ENCODE assay signal across 14 mouse cellular contexts in genomic region chr12:73517768-73518167, GRCm38 (mm10). TPM values are rescaled to one million over a fixed set of nuclear protein-coding genes. Genes with fewer than 3 reads are reported as not detected.
DNase-seq lines count a peak whose midpoint lies in the region; ATAC-seq and TF ChIP-seq lines count a peak whose summit lies in the region.
"Had no signal": no experiment of that assay in that cellular context is flagged by ENCODE, and none has a peak within 500 bp of the region (broad histone marks: within the 10 kb centered on the region; RNA-seq: fewer than 3 reads in every experiment).

No protein-coding gene starts in this region.

- intact Hi-C loops in heart, postnatal 36 days (cut with DNase I) = loop anchor here (1.0 to 5.0 kb wide), 5 partner anchors 67 to 669 kb away; partner anchors contain the start of genes Mnat1, Slc38a6 and Trmt5

- 64% methylated on average over 12 of the region's 12 CpGs for WGBS in forebrain, embryonic 14.5 days
- 79% methylated on average over 12 of the region's 12 CpGs for WGBS in forebrain, embryonic 10.5 days
- WGBS in heart, postnatal 0 days = 42% methylated on average over 12 of the region's 12 CpGs

- no peak overlapping the region for H3K4me3 ChIP-seq in forebrain, embryonic 14.5 days (ENCODE audit: low read depth, low read length)
- no peak overlapping the region for H3K4me3 ChIP-seq in forebrain, embryonic 10.5 days
- H3K4me3 ChIP-seq in heart, postnatal 0 days (ENCODE audit: low read depth, low read length) = no peak overlapping the region; the same call in 1 of the 2 replicates
- H3K4me3 ChIP-seq: hindbrain, embryonic 15.5 days; neural tube, embryonic 15.5 days had no signal

- H3K4me2 ChIP-seq in forebrain, embryonic 14.5 days (ENCODE audit: low read length) = no peak overlapping the region
- H3K4me2 ChIP-seq in heart, postnatal 0 days (ENCODE audit: low read depth, low read length) = peak overlapping the region; percentile 50; the same call in 1 of the 2 replicates

- H3K27me3 ChIP-seq in forebrain, embryonic 14.5 days (replicated peaks; ENCODE audit: control insufficient read depth, insufficient read depth, low read length) = no peaks in the 10 kb centered on the region
- peaks cover 5% of the 10 kb centered on the region for H3K27me3 ChIP-seq in forebrain, embryonic 10.5 days (ENCODE audit: poor library complexity, severe bottlenecking)
- H3K27me3 ChIP-seq in heart, postnatal 0 days (ENCODE audit: control insufficient read depth, insufficient read depth, low read length) = no peaks in the 10 kb centered on the region
- H3K27me3 ChIP-seq: neural tube, embryonic 15.5 days; Patski had no signal

- 0 out of 2 replicates have a peak, but pooled peaks have one; percentile 26 for ATAC-seq in forebrain, embryonic 14.5 days
- peak; percentile 54; the same call in 1 of the 2 replicates for ATAC-seq in heart, postnatal 0 days (ENCODE audit: insufficient read depth, low read depth)
- ATAC-seq in megakaryocyte-erythroid progenitor cell, adult 5-6 weeks (replicated peaks; ENCODE audit: low FRiP score, low TSS enrichment, poor library complexity, severe bottlenecking) = peak; percentile 15; the same call in 1 of the 2 replicates

- no peak for DNase-seq in forebrain, embryonic 14.5 days (ENCODE audit: low spot score)
- DNase-seq in forebrain, embryonic 10.5 days (ENCODE audit: extremely low spot score, low spot score) = no peak
- DNase-seq in heart, postnatal 0 days (ENCODE audit: low spot score) = no peak
- DNase-seq in heart, postnatal 36 days = no peak
- DNase-seq in ovary, adult 18-20 months (ENCODE audit: low spot score) = peak; percentile 12
- DNase-seq in ovary, postnatal 10 days (ENCODE audit: low spot score) = no peak
- DNase-seq in embryo, embryonic 10.5 days (ENCODE audit: low spot score) = no peak

- H3K27ac ChIP-seq in forebrain, embryonic 14.5 days (ENCODE audit: low read depth, low read length) = no peak overlapping the region
- no peak overlapping the region for H3K27ac ChIP-seq in forebrain, embryonic 10.5 days
- no peak overlapping the region for H3K27ac ChIP-seq in heart, postnatal 0 days (ENCODE audit: low read depth)
- H3K27ac ChIP-seq: hindbrain, embryonic 15.5 days; layer of hippocampus, adult 2 months; neural tube, embryonic 15.5 days had no signal

- no peak for TF ChIP-seq EP300 in heart, postnatal 0 days (IDR thresholded peaks at IDR 0.05; ENCODE audit: low read depth)

- H3K36me3 ChIP-seq in forebrain, embryonic 14.5 days (ENCODE audit: control insufficient read depth, insufficient read depth, low read length) = no peaks in the 10 kb centered on the region
- H3K36me3 ChIP-seq in forebrain, embryonic 10.5 days (replicated peaks) = no peaks in the 10 kb centered on the region
- no peaks in the 10 kb centered on the region for H3K36me3 ChIP-seq in heart, postnatal 0 days (replicated peaks; ENCODE audit: control insufficient read depth, insufficient read depth, low read length)
- H3K36me3 ChIP-seq: hindbrain, embryonic 15.5 days; neural tube, embryonic 15.5 days had no signal

- TF ChIP-seq CTCF in heart, postnatal 0 days (IDR thresholded peaks at IDR 0.05; ENCODE audit: low read depth) = no peak

- no peaks in the 10 kb centered on the region for H3K4me1 ChIP-seq in forebrain, embryonic 14.5 days (ENCODE audit: control insufficient read depth, insufficient read depth, low read length)
- H3K4me1 ChIP-seq in forebrain, embryonic 10.5 days = peaks cover 41% of the 10 kb centered on the region
- H3K4me1 ChIP-seq in heart, postnatal 0 days (ENCODE audit: control insufficient read depth, insufficient read depth) = no peaks in the 10 kb centered on the region
- H3K4me1 ChIP-seq: hindbrain, embryonic 15.5 days had no signal

- no peak overlapping the region for H3K9ac ChIP-seq in forebrain, embryonic 14.5 days (ENCODE audit: low read length)
- H3K9ac ChIP-seq in heart, postnatal 0 days (replicated peaks; ENCODE audit: low read depth, low read length) = no peak overlapping the region
- H3K9ac ChIP-seq: hindbrain, embryonic 15.5 days; liver, postnatal 0 days; neural tube, embryonic 15.5 days had no signal

- no peaks in the 10 kb centered on the region for H3K9me3 ChIP-seq in forebrain, embryonic 14.5 days (replicated peaks; ENCODE audit: control insufficient read depth, low read length)
- no peaks in the 10 kb centered on the region for H3K9me3 ChIP-seq in forebrain, embryonic 10.5 days
- H3K9me3 ChIP-seq in heart, postnatal 0 days (replicated peaks; ENCODE audit: control insufficient read depth, low read length) = no peaks in the 10 kb centered on the region
- H3K9me3 ChIP-seq: hindbrain, embryonic 15.5 days; neural tube, embryonic 15.5 days had no signal

RNA-seq across cellular contexts. Expression of gene Tmem30b, which starts 28.4 kb away (rescaled TPM):
- 0.11 and 0.23 TPM in 2 replicates for polyA plus RNA-seq in forebrain, embryonic 14.5 days (2014; fragmentation: Nextera tagmentation; extraction: Ambion mirVana)
- polyA plus RNA-seq in forebrain, embryonic 10.5 days (2016; fragmentation: Nextera tagmentation; extraction: Ambion mirVana) = 3.8 and 5.0 TPM in 2 replicates
- total RNA-seq in heart, postnatal 0 days (2014; rRNA removed; ENCODE audit: low replicate concordance) = 0.31 and 1.9 TPM in 2 replicates
- 0.14 and 0.25 TPM in 2 replicates for polyA plus RNA-seq in heart, postnatal 0 days (2015; fragmentation: Nextera tagmentation; extraction: Ambion mirVana)
- total RNA-seq in heart, postnatal 36 days (2021) = under 1 TPM; 0.08 to 0.14 TPM
- not detected in 2 replicates for total RNA-seq in megakaryocyte-erythroid progenitor cell, adult 5-6 weeks (2014; fragmentation: Nextera tagmentation)
- not detected in 2 replicates for total RNA-seq in megakaryocyte-erythroid progenitor cell, adult 5-6 weeks (2017)
- total RNA-seq: granulocyte monocyte progenitor cell, adult 5-6 weeks; layer of hippocampus, adult 2 months had no signal
- polyA plus RNA-seq: Patski had no signal
